Mouse (Mus musculus) midbrain, embryonic 16.5 days (tissue): ENCODE data around the gene Sct. TPM values are rescaled to one million over a fixed set of nuclear protein-coding genes. Genes with fewer than 3 reads are reported as not detected.

Experiments used
- ATAC-seq: fragments of 200-750 bp; cut with Nextera tagmentation; 2 replicates; pipeline ENCODE4 v1.8.0; 2017; ENCODE audit warnings: moderate TSS enrichment
- H3K27ac ChIP-seq: fragments of 300-500 bp; sonication (generic); 2 replicates; pipeline ENCODE4 v1.5.1; 2014; ENCODE audit warnings: mild to moderate bottlenecking, low read length, mixed read lengths
- H3K27me3 ChIP-seq: fragments of 300-500 bp; sonication (generic); 2 replicates; pipeline ENCODE4 v1.6.1; 2014; ENCODE audit warnings: low read depth, low read length, mixed read lengths; ENCODE audit not compliant: control insufficient read depth, insufficient read depth
- H3K36me3 ChIP-seq: fragments of 300-500 bp; sonication (generic); 2 replicates; pipeline ENCODE4 v1.6.1; 2014; ENCODE audit warnings: mild to moderate bottlenecking, low read length, moderate library complexity, mixed read lengths; ENCODE audit not compliant: control insufficient read depth, insufficient read depth
- H3K4me1 ChIP-seq: fragments of 300-500 bp; sonication (generic); 2 replicates; pipeline ENCODE4 v1.6.1; 2014; ENCODE audit warnings: mild to moderate bottlenecking, low read length, mixed read lengths; ENCODE audit not compliant: control insufficient read depth, insufficient read depth
- H3K4me2 ChIP-seq: fragments of 300-500 bp; sonication (generic); 2 replicates; pipeline ENCODE4 v1.6.1; 2014; ENCODE audit warnings: mild to moderate bottlenecking, low read length, mixed read lengths
- H3K4me3 ChIP-seq: fragments of 300-500 bp; sonication (generic); 2 replicates; pipeline ENCODE4 v1.5.1; 2014; ENCODE audit warnings: low read depth, mild to moderate bottlenecking, low read length, moderate library complexity, mixed read lengths
- H3K9ac ChIP-seq: fragments of 300-500 bp; sonication (generic); 2 replicates; pipeline ENCODE4 v1.6.1; 2014; ENCODE audit warnings: low read depth, low read length, mixed read lengths
- H3K9me3 ChIP-seq: fragments of 300-500 bp; sonication (generic); replicated peaks from 2 replicates; pipeline ENCODE4 v1.6.1; 2014; ENCODE audit warnings: mild to moderate bottlenecking, low read length, mixed read lengths; ENCODE audit not compliant: control insufficient read depth, poor library complexity, severe bottlenecking
- WGBS: fragments of 180-500 bp; shearing (Covaris S2); extraction: QIAGEN DNeasy Blood & Tissue Kit; methylation state at CpG from one replicate; pipeline ENCODE4 v1.1.7; 2014; 5-methylcytosine and 5-hydroxymethylcytosine counted together
- polyA plus RNA-seq: library from polyadenylated mRNA; unstranded; fragments of >200 nt; fragmentation: Nextera tagmentation; extraction: Ambion mirVana; gene quantifications from 2 replicates; pipeline ENCODE4 v1.2.1, GENCODE M21; 2015

The Sct gene
- polyA plus RNA-seq, 1 experiment from 2014 or later = 2.8 TPM

- Histone ChIP-seq H3K27me3 (no peaks in the 10 kb centered on the region), H3K4me2 (no peak overlapping the region), H3K36me3 (peaks cover 69% of the 10 kb centered on the region), H3K27ac (no peak overlapping the region), H3K9me3 (no peaks in the 10 kb centered on the region), H3K4me1 (no peaks in the 10 kb centered on the region), H3K9ac (no peak overlapping the region), H3K4me3 (no peak overlapping the region)
- ATAC-seq = no peak
- WGBS = 81% methylated on average over 5 of the region's 5 CpGs
Observed at GRCm38 (mm10) chr7:141315974-141316373, 37.0 kb upstream of the Sct start.

- no peak overlapping the region for H3K4me3 ChIP-seq
- no peak overlapping the region for H3K4me2 ChIP-seq
- no peaks in the 10 kb centered on the region for H3K4me1 ChIP-seq
- no peaks in the 10 kb centered on the region for H3K27me3 ChIP-seq
- no peaks in the 10 kb centered on the region for H3K9me3 ChIP-seq
- peaks cover 66% of the 10 kb centered on the region for H3K36me3 ChIP-seq
- no peak for ATAC-seq
- H3K9ac ChIP-seq = no peak overlapping the region
- 93% methylated on average over 8 of the region's 8 CpGs for WGBS
- H3K27ac ChIP-seq = no peak overlapping the region
Observed at GRCm38 (mm10) chr7:141315076-141315475, 36.1 kb upstream of the Sct start.

- no peak for ATAC-seq
Observed at GRCm38 (mm10) chr7:141314416-141314815, 35.5 kb upstream of the Sct start.

GRCm38 (mm10) chr7:141304537-141304936 is 25.6 kb upstream of the Sct start:
- ATAC-seq = no peak
- Histone ChIP-seq H3K4me3 (no peak overlapping the region), H3K9ac (no peak overlapping the region), H3K4me1 (no peaks in the 10 kb centered on the region), H3K4me2 (no peak overlapping the region), H3K36me3 (peaks cover 47% of the 10 kb centered on the region), H3K27me3 (no peaks in the 10 kb centered on the region), H3K9me3 (no peaks in the 10 kb centered on the region), H3K27ac (no peak overlapping the region)
- WGBS = 90% methylated on average over 4 of the region's 4 CpGs

More at GRCm38 (mm10) chr7:141314416-141314815, 35.5 kb upstream of the Sct start:
- Histone ChIP-seq H3K9me3 (no peaks in the 10 kb centered on the region), H3K36me3 (peaks cover 70% of the 10 kb centered on the region), H3K4me1 (no peaks in the 10 kb centered on the region), H3K27ac (no peak overlapping the region), H3K4me2 (no peak overlapping the region), H3K27me3 (no peaks in the 10 kb centered on the region), H3K9ac (no peak overlapping the region), H3K4me3 (no peak overlapping the region)
- WGBS = 98% methylated on average over 2 of the region's 2 CpGs

GRCm38 (mm10) chr7:141302702-141303268 is 23.9 kb upstream of the Sct start:
- Histone ChIP-seq H3K27me3 (no peaks in the 10 kb centered on the region), H3K27ac (no peak overlapping the region), H3K4me3 (no peak overlapping the region), H3K9me3 (no peaks in the 10 kb centered on the region), H3K36me3 (peaks cover 37% of the 10 kb centered on the region), H3K9ac (no peak overlapping the region), H3K4me1 (no peaks in the 10 kb centered on the region), H3K4me2 (no peak overlapping the region)
- 84% methylated on average over 1 of the region's 1 CpGs for WGBS
- no peak for ATAC-seq

GRCm38 (mm10) chr7:141301386-141301785 is 22.5 kb upstream of the Sct start:
- H3K4me1 ChIP-seq = no peaks in the 10 kb centered on the region
- peaks cover 31% of the 10 kb centered on the region for H3K36me3 ChIP-seq
- H3K9ac ChIP-seq = no peak overlapping the region
- WGBS = 98% methylated on average over 9 of the region's 9 CpGs
- no peak overlapping the region for H3K4me2 ChIP-seq
- no peak overlapping the region for H3K4me3 ChIP-seq
- no peaks in the 10 kb centered on the region for H3K9me3 ChIP-seq
- ATAC-seq = no peak
- H3K27me3 ChIP-seq = no peaks in the 10 kb centered on the region
- no peak overlapping the region for H3K27ac ChIP-seq

- Histone ChIP-seq H3K9ac (no peak overlapping the region), H3K4me2 (no peak overlapping the region), H3K27me3 (peaks cover 16% of the 10 kb centered on the region), H3K4me1 (peaks cover 4% of the 10 kb centered on the region), H3K9me3 (no peaks in the 10 kb centered on the region), H3K27ac (no peak overlapping the region), H3K4me3 (no peak overlapping the region), H3K36me3 (peaks cover 17% of the 10 kb centered on the region)
- 96% methylated on average over 8 of the region's 8 CpGs for WGBS
- ATAC-seq = no peak
Observed at GRCm38 (mm10) chr7:141299175-141299574, 20.2 kb upstream of the Sct start.

- Histone ChIP-seq H3K4me3 (no peak overlapping the region), H3K27ac (no peak overlapping the region), H3K9ac (no peak overlapping the region), H3K4me2 (no peak overlapping the region), H3K4me1 (peaks cover 12% of the 10 kb centered on the region), H3K36me3 (peaks cover 14% of the 10 kb centered on the region), H3K27me3 (peaks cover 27% of the 10 kb centered on the region), H3K9me3 (no peaks in the 10 kb centered on the region)
- WGBS = 87% methylated on average over 3 of the region's 3 CpGs
- ATAC-seq = no peak
Observed at GRCm38 (mm10) chr7:141297926-141298650, 19.2 kb upstream of the Sct start.

GRCm38 (mm10) chr7:141294479-141294878 is 15.5 kb upstream of the Sct start:
- Histone ChIP-seq H3K4me2 (peak overlapping the region; percentile 73), H3K4me3 (peak overlapping the region; percentile 35), H3K27ac (no peak overlapping the region), H3K4me1 (peaks cover 16% of the 10 kb centered on the region), H3K27me3 (peaks cover 38% of the 10 kb centered on the region), H3K9ac (no peak overlapping the region; the same call in 1 of the 2 replicates), H3K9me3 (no peaks in the 10 kb centered on the region), H3K36me3 (no peaks in the 10 kb centered on the region)
- 7% methylated on average over 21 of the region's 22 CpGs for WGBS
- no peak for ATAC-seq
